Mouse (Mus musculus) spleen, embryonic (tissue): ENCODE results near the gene Mr1.
"Not testable (repeated sequence)": the region's sequence is repeated elsewhere in the genome, so short reads cannot be mapped to it uniquely, and the experiment has no call there.

Experiments used
- CTCF ChIA-PET: fragments of 350-600 bp; sonication (Branson Sonifier 250); formaldehyde crosslinking; loops from one replicate; lab custom pipeline; 2022; lab: Charles Lee

The Mr1 gene

DNA sequence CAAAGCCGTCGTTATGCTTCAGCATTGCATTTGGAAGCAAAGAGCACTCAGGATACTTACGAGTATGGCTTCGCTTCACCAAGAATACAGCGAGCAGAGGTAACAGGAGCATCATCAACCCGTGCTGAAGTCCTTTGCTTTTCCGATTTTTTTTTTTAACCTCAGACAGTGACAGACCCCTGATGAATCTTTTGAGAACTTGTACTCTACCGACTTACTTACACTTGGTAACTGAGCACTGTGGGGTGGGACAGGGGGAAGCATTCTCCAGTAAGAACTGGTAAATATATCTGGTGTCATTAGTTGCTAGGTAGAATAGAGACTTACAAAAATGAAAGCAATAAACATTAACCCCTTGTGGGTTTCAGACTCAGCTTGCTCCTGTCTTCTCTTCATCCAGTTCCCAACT is at the start of gene Mr1:
TSS of gene Mr1 (minus strand) at position 243 of the 409 bp plus-strand sequence.
- CTCF ChIA-PET = no interaction called here

DNA sequence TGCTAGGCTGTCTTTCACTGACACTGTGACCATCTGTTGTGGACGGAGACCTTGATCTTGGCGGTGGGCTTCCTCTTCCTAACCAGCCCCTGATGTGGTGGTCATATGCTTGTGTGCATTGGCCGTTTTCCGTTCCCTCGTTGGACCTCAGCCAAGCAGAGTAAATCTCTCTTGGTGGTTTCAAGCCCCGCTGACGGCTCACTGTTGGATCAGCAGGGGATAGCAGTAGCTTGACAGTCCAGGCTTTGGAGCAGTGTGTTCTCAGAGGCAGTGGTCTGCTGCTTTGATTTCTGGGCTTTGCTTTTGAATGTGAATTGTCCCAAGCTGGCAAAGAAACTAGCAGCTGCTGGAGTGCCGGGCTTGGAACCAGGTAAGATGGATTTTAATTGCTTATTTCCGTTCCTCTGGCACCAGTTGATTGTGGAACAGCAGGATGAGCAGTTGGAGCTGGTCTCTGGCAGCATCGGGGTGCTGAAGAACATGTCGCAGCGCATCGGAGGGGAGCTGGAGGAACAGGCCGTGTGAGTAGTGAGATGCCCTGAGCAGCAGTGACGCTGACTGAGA is 46.3 kb upstream of the Mr1 start:
- CTCF ChIA-PET = no interaction called here

GRCm38 (mm10) chr1:155191671-155192070 is 45.1 kb upstream of the Mr1 start:
- CTCF ChIA-PET = no interaction called here

- CTCF ChIA-PET = interaction anchor here (0.6 kb wide), 3 partner anchors 33 to 166 kb away, joined by 3 to 4 read pairs (median 4); no protein-coding TSS in a partner anchor
These were observed 44.6 kb upstream of the Mr1 start for GRCm38 (mm10) chr1:155191219-155191618.

DNA sequence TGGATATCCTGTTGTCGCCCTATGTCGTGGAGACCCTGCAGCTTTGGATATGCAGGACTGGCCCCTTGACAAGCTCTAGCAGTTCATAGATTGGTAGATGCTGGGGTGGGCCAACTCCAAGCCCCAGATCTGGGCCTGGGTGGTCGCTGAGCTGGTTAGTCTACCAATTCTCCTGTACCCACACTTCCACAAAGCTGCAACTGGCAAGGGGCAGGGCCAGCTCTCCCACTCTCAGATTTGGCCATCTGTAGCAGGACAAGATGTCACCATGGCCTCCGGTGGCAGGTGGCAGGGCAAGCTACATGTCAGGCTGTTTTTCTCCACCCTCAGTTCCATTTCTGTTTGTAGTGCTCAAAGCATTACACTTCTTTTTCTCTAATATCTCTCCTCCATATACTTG is 42.0 kb upstream of the Mr1 start:
- CTCF ChIA-PET = interaction anchor here (0.7 kb wide), 1 partner anchor 39 kb away, joined by 3 read pairs; no protein-coding TSS in a partner anchor

- CTCF ChIA-PET = no interaction called here
These were observed 37.6 kb upstream of the Mr1 start for GRCm38 (mm10) chr1:155184191-155184590.

GRCm38 (mm10) chr1:155178192-155178924 is 31.7 kb upstream of the Mr1 start:
- CTCF ChIA-PET = interaction anchor here (0.5 to 1.0 kb wide), 2 partner anchors 40 to 355 kb away, joined by 3 to 10 read pairs; no protein-coding TSS in a partner anchor

GRCm38 (mm10) chr1:155174424-155174823 is 27.8 kb upstream of the Mr1 start:
- CTCF ChIA-PET = no interaction called here

- CTCF ChIA-PET = not testable (repeated sequence)
These were observed 27.0 kb upstream of the Mr1 start for GRCm38 (mm10) chr1:155173644-155174016.

- CTCF ChIA-PET = no interaction called here
These were observed 26.5 kb upstream of the Mr1 start for GRCm38 (mm10) chr1:155172895-155173643.

DNA sequence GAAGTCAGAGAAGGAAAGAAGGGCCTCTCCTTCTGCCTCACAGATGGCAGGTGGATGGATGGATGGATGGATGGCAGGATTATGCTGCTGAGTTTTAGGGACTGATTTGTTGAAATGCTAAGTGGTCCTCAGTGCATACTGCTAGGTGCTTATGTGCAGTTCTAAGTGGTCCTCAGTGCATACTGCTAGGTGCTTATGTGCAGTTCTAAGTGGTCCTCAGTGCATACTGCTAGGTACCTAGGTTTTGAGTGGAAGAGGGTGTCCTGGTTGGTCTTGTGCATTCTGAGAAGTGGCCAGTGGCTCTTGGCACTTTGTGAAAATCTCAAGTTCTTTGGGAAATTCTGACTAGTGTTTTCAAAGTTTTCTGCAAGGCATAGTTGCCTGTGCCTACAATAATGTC is 23.3 kb upstream of the Mr1 start:
- CTCF ChIA-PET = no interaction called here

- CTCF ChIA-PET = no interaction called here
These were observed 20.8 kb upstream of the Mr1 start for GRCm38 (mm10) chr1:155167453-155167852.

DNA sequence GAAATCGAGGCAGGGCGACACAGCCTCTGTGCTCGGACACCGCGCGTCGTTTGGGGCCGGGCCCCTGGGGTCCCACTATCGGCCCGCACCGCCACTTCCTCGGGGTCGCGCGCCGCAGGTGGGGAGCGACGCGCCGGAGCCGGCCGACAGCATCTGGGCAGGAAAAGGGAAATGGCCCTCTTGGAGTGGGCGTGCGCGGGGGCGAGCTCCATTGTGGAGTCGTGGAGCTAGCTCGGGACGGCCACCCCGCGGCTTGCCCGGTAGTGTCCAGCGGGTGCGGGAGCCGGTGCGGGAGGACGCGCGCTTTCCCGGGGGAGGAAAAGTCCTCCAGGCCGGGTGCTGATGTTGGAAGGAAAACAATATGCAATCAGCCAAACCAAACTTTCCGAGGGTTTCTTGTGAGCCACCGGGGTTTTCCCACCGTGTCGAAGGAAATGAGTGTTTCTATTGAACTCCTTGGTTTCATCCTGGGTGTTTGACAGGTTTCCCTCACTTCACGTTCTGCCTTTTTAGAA is 12.4 kb upstream of the Mr1 start:
- CTCF ChIA-PET = no interaction called here

DNA sequence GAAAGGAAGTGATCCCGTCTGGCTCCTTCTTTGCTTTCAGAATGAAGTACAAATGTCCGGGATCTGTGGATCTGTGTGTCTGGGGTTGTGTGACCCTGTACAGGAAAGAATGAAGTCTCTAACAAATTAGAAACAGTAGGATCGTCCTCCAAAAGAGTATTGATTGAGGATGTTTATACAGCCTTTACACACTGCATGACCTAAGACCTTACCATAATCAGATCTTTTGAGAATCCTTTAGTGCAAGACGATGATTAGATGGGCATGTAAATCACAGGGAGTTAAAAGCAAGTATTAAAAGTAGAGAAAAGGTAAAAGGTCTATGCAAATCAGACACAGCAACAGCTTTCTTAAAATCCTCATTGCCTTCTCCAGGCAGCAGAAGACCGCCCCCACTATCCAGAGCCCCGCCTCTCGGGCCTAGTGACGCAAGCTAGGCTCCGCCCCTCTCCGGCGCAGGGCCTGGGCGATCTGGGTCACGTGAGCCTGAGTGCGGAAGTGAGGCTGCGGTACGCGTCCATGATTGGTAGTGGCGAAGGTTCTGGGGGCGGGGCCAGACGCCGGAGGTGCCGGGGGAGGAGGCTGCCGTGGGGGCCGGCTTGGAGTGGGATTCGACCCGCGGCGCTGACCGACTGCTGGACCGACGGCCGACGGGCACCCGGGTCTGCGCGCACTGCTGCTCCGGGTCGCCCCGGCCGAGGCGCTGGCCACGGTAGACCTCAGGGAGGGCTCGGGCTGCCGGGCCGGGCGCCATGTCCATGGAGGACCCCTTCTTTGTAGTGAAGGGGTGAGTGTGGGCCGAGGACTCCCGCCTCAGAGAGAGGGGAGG is 11.7 kb upstream of the Mr1 start, which contains the start of gene Stx6:
TSS of gene Stx6 (plus strand) at position 575 of the 829 bp plus-strand sequence.
- CTCF ChIA-PET = interaction anchor here (0.6 kb wide), 1 partner anchor 67 kb away, joined by 3 read pairs; no protein-coding TSS in a partner anchor

DNA sequence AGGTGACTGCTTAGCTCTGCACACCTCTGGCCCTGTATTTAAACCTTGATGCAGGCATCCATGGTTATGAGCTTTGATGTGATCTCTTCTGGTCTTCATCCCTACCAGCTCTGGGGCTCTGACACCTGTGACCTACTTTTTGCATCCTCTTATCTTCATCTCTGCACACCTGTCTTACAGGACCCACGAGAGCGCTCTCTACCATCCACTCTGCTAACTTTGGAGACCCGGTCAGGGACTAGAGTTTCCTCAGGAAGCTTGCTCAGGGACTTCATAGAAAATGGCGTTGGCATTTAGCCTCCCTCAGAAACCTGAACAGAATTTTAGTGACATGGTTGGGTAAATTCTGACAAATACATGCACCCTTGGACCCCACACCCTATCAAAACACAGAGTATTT is 7.3 kb upstream of the Mr1 start:
- CTCF ChIA-PET = no interaction called here

- CTCF ChIA-PET = no interaction called here
These were observed 4.2 kb upstream of the Mr1 start for GRCm38 (mm10) chr1:155150821-155151220.

- CTCF ChIA-PET = interaction anchor here (0.6 kb wide), 1 partner anchor 40 kb away, joined by 3 read pairs; no protein-coding TSS in a partner anchor
These were observed 2.8 kb upstream of the Mr1 start for GRCm38 (mm10) chr1:155149403-155149802.

GRCm38 (mm10) chr1:155147228-155147627 is 614 bp upstream of the Mr1 start:
- CTCF ChIA-PET = interaction anchor here (0.5 kb wide), 1 partner anchor 1051 kb away, joined by 4 read pairs; no protein-coding TSS in a partner anchor

GRCm38 (mm10) chr1:155145620-155146019 is 994 bp downstream of the Mr1 start:
- CTCF ChIA-PET = interaction anchor here (0.5 kb wide), 1 partner anchor 1328 kb away, joined by 3 read pairs; no protein-coding TSS in a partner anchor

DNA sequence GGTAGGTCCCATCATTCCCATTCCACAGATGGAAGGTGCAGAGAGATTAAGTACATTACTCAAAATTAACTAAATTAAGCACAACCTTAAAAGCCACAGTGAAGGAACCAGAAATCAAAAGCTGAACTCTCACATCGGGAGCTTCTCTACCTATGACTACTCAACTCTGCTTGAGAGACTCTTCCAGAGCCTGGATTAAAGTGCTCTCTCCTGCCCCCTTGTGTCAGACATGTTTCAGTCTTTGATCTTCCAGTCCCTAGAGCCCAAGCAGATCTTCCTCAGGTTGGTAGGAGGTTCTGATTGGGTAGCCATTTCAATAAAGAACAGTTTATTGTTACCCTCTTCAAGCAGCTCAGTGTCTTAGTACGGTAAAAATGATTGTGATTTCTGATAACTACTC is 6.5 kb downstream of the Mr1 start:
- CTCF ChIA-PET = interaction anchor here (1.0 to 1.1 kb wide), 2 partner anchors 89 to 93 kb away, joined by 4 to 14 read pairs; no protein-coding TSS in a partner anchor

DNA sequence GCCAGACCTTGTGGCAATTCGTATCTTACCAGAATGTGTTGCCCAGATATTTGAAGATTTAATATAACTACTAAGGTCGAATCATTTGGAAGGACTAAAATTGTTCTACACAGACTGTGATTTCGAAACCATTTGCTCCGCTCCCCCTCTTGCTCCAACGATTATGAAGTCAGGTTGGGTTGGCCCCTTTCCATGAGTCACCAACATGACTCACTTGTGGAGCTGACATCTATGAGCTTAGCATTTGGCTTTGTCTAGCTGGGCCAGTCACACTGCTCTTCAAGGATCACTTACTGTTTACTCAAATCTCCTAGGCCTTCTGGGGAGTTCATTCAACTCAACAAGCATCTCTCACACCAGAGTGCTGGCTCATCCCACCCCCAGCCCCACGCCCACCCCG is 7.8 kb downstream of the Mr1 start:
- CTCF ChIA-PET = no interaction called here
